In genomic region chr9:75441691-75442131, GRCm38 (mm10) we compare ENCODE assay signal across 7 mouse cellular contexts. TPM values are rescaled to one million over a fixed set of nuclear protein-coding genes. Genes with fewer than 3 reads are reported as not detected.
DNase-seq lines count a peak whose midpoint lies in the region; ATAC-seq and TF ChIP-seq lines count a peak whose summit lies in the region.

No protein-coding gene starts in this region.

- peak overlapping the region; percentile 72 for H3K4me3 ChIP-seq in lung, embryonic 14.5 days (ENCODE audit: low read depth, low read length)
- H3K4me3 ChIP-seq in liver, postnatal 0 days (ENCODE audit: low read depth, low read length), result peak overlapping the region; percentile 64

- peak overlapping the region; percentile 87 for H3K4me2 ChIP-seq in lung, embryonic 14.5 days
- peak overlapping the region; percentile 75 for H3K4me2 ChIP-seq in liver, postnatal 0 days (ENCODE audit: low read depth, low read length)

- H3K27me3 ChIP-seq in lung, embryonic 14.5 days (ENCODE audit: insufficient read depth, low read length), result no peaks in the 10 kb centered on the region
- no peaks in the 10 kb centered on the region for H3K27me3 ChIP-seq in liver, postnatal 0 days (ENCODE audit: insufficient read depth, low read length)

- peak; percentile 84 for ATAC-seq in lung, embryonic 14.5 days (ENCODE audit: insufficient read depth)
- peak; percentile 69 for ATAC-seq in granulocyte monocyte progenitor cell, adult 5-6 weeks (replicated peaks; ENCODE audit: poor library complexity, severe bottlenecking)
- peak; percentile 78 for ATAC-seq in liver, postnatal 0 days

- peaks cover 7% of the 10 kb centered on the region; the same call in 1 of the 2 replicates for H3K4me1 ChIP-seq in lung, embryonic 14.5 days (ENCODE audit: insufficient read depth)
- H3K4me1 ChIP-seq in liver, postnatal 0 days (ENCODE audit: insufficient read depth), result peaks cover 14% of the 10 kb centered on the region

- no peak for DNase-seq in lung, embryonic 14.5 days
- DNase-seq in lung, postnatal 4 days, result no peak
- peak; percentile 4 for DNase-seq in brain, embryonic 18.5 days (ENCODE audit: low read depth, low spot score)
- DNase-seq in liver, postnatal 0 days, result no peak
- DNase-seq in cerebellum, adult 9-10 months, result no peak
- no peak for DNase-seq in gastrocnemius, adult 8-10 months (ENCODE audit: low spot score in 2 of 2)

- no peak for TF ChIP-seq EP300 in liver, postnatal 0 days (IDR thresholded peaks at IDR 0.05; ENCODE audit: low read depth)

- H3K9ac ChIP-seq in lung, embryonic 14.5 days, result peak overlapping the region; percentile 75
- H3K9ac ChIP-seq in liver, postnatal 0 days (replicated peaks), result peak overlapping the region; percentile 77

- peak overlapping the region; percentile 82 for H3K27ac ChIP-seq in lung, embryonic 14.5 days (ENCODE audit: low read depth)
- H3K27ac ChIP-seq in liver, postnatal 0 days (ENCODE audit: low read depth), result peak overlapping the region; percentile 60

- peak; percentile 40 for TF ChIP-seq CTCF in lung, embryonic 14.5 days (IDR thresholded peaks at IDR 0.05; ENCODE audit: low read depth)
- peak; percentile 51 for TF ChIP-seq CTCF in liver, postnatal 0 days (IDR thresholded peaks at IDR 0.05; ENCODE audit: low read depth)

- H3K36me3 ChIP-seq in lung, embryonic 14.5 days (ENCODE audit: insufficient read depth), result peaks cover 15% of the 10 kb centered on the region
- H3K36me3 ChIP-seq in liver, postnatal 0 days (replicated peaks; ENCODE audit: insufficient read depth, low read length), result peaks cover 3% of the 10 kb centered on the region; the same call in 1 of the 2 replicates

- under 1% methylated on average over 31 of the region's 31 CpGs for WGBS in lung, embryonic 14.5 days
- under 1% methylated on average over 31 of the region's 31 CpGs for WGBS in liver, postnatal 0 days (ENCODE audit: insufficient replicate concordance)

- H3K9me3 ChIP-seq in lung, embryonic 14.5 days (ENCODE audit: low read depth, low read length), result no peaks in the 10 kb centered on the region
- no peaks in the 10 kb centered on the region for H3K9me3 ChIP-seq in liver, postnatal 0 days (ENCODE audit: low read length)

RNA-seq across cellular contexts. Expression of gene Leo1, which starts 0.4 kb away (rescaled TPM):
- 39.5 and 39.7 TPM in 2 replicates for polyA plus RNA-seq in lung, embryonic 14.5 days (2014; fragmentation: Nextera tagmentation; extraction: Ambion mirVana)
- total RNA-seq in granulocyte monocyte progenitor cell, adult 5-6 weeks (2014; fragmentation: Nextera tagmentation), result 23.2 and 24.2 TPM in 2 replicates
- total RNA-seq in granulocyte monocyte progenitor cell, adult 5-6 weeks (2017), result 38.9 and 42.7 TPM in 2 replicates
- polyA plus RNA-seq in liver, postnatal 0 days (2015; fragmentation: Nextera tagmentation; extraction: Ambion mirVana), result 10.5 and 11.3 TPM in 2 replicates
- 10 to 100 TPM; 14.8 to 23.2 (median 22.2) TPM for total RNA-seq in gastrocnemius, adult 8-10 months (2022)

RNA-seq across cellular contexts. Expression of gene Mapk6, which starts 31.9 kb away (rescaled TPM):
- 63.7 and 67.3 TPM in 2 replicates for polyA plus RNA-seq in lung, embryonic 14.5 days (2014; fragmentation: Nextera tagmentation; extraction: Ambion mirVana)
- 42.4 and 47.8 TPM in 2 replicates for total RNA-seq in granulocyte monocyte progenitor cell, adult 5-6 weeks (2014; fragmentation: Nextera tagmentation)
- 59.2 and 71.6 TPM in 2 replicates for total RNA-seq in granulocyte monocyte progenitor cell, adult 5-6 weeks (2017)
- 17.2 and 18.4 TPM in 2 replicates for polyA plus RNA-seq in liver, postnatal 0 days (2015; fragmentation: Nextera tagmentation; extraction: Ambion mirVana)
- total RNA-seq in gastrocnemius, adult 8-10 months (2022), result 10 to 100 TPM; 28.5 to 36.0 (median 30.5) TPM
